Mouse (Mus musculus) C2C12 (cell line): ENCODE results near the gene Aire.

Experiments used
- CEBPB ChIP-seq: IDR thresholded peaks from one replicate; pipeline ENCODE4 v1.6.1; 2011; ENCODE audit warnings: low read depth, mild to moderate bottlenecking, control low read depth, moderate library complexity
- CTCF ChIP-seq: IDR thresholded peaks from one replicate; pipeline ENCODE4 v1.5.1; 2011; ENCODE audit not compliant: control insufficient read depth, insufficient read depth, insufficient read length
- FOSL1 ChIP-seq: IDR thresholded peaks from one replicate; pipeline ENCODE4 v1.8.0; 2011; ENCODE audit warnings: mild to moderate bottlenecking, low read length; ENCODE audit not compliant: poor library complexity, insufficient read depth, severe bottlenecking
- MAX ChIP-seq: IDR thresholded peaks from one replicate; pipeline ENCODE4 v1.6.1; 2011; ENCODE audit warnings: mild to moderate bottlenecking, control low read depth
- MYOD1 ChIP-seq: IDR thresholded peaks from one replicate; pipeline ENCODE4 v1.6.1; 2011; ENCODE audit warnings: low read depth; ENCODE audit not compliant: control insufficient read depth, insufficient read length
- MYOG ChIP-seq: IDR thresholded peaks from one replicate; pipeline ENCODE4 v1.6.1; 2011; ENCODE audit not compliant: control insufficient read depth, insufficient read length; ENCODE audit errors: extremely low read depth
- USF1 ChIP-seq: IDR thresholded peaks from one replicate; pipeline ENCODE4 v1.6.1; 2011; ENCODE audit warnings: low read depth, mild to moderate bottlenecking, control low read depth, moderate library complexity

DNA sequence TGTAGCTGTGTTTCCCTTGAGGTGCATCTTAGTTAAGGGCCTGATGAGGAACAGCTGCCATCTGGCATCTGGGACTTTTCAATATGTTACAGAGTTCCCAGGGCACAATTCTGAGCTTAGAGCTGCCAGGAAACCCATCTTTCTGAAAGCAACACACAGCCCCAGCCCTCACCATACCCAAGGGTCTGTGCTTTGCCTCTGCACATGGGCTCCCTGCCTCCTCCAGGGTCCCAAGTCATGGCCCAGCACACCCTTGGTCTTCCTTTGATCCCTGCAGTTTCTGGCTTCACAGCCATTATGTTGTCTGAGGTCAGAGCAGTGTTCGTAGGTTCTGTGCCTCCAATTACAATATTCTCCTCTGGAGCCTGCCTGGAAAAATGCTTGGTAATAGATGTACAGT, 14.3 kb downstream of the Aire start:
- no peak for TF ChIP-seq MAX
- TF ChIP-seq CTCF = no peak
- TF ChIP-seq FOSL1 = no peak
- no peak for TF ChIP-seq MYOD1
- no peak for TF ChIP-seq CEBPB
- TF ChIP-seq USF1 = no peak
- TF ChIP-seq MYOG = no peak
